Mouse (Mus musculus) stomach, postnatal 0 days (tissue): Measurements from ENCODE around the gene Cadm1.

Experiments used
- CTCF ChIP-seq: IDR thresholded peaks from 2 replicates; pipeline ENCODE4 v1.5.1; 2016; ENCODE audit warnings: antibody characterized with exemption, low read depth, mild to moderate bottlenecking, moderate library complexity
- EP300 ChIP-seq: optimal IDR thresholded peaks from 2 replicates; pipeline ENCODE3; 2016; ENCODE audit warnings: antibody characterized with exemption

DNA sequence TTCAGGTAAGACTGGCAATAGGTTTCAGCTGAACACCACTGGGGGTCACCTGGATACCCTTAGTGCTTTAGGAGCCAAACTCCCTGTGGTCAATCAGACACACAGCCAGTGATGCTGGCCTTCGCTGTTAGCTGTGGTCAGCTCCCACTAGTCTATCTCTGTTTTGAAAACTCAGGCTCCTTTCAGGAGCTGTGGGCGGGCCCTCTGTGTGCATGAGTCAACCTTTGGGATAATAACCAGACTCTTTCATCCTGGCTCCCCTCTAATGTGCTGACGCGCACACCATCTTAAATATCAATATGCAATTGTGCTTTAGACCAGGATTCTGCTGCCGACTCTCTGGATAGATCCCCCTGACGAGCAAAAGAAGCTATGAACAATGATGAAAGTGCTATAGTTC, 200.3 kb downstream of the Cadm1 start:
- no peak for TF ChIP-seq CTCF
- TF ChIP-seq EP300 = no peak
